Mouse (Mus musculus) gastrocnemius, adult 2 months (tissue): ENCODE data around the gene Psip1. TPM values are rescaled to one million over a fixed set of nuclear protein-coding genes. Genes with fewer than 3 reads are reported as not detected.
"Not testable (repeated sequence)": the region's sequence is repeated elsewhere in the genome, so short reads cannot be mapped to it uniquely, and the experiment has no call there.

Source experiments
- DNase-seq: peaks from one replicate; pipeline ENCODE4 v3.0.0; 2022
- H3K27ac ChIP-seq: fragments of 200-600 bp; 2 replicates; pipeline ENCODE4 v1.8.1; 2022; ENCODE audit warnings: mild to moderate bottlenecking
- H3K4me3 ChIP-seq: fragments of 200-600 bp; 2 replicates; pipeline ENCODE4 v1.8.1; 2022; ENCODE audit warnings: mild to moderate bottlenecking, moderate library complexity
- CTCF ChIP-seq: fragments of 200-600 bp; IDR thresholded peaks from 2 replicates; pipeline ENCODE4 v1.8.1; 2022; ENCODE audit warnings: antibody characterized with exemption, mild to moderate bottlenecking, moderate library complexity
- intact Hi-C: fragments of 180-260 bp; cut with DNase I; formaldehyde crosslinking; loops from one replicate; pipeline ENCODE4 v1.15.1; 2025
- long read RNA-seq, 2 experiments: library from polyadenylated mRNA; stranded (forward); transcript quantifications; one replicate each; pipeline ENCODE4 v2.0.0; 2021
- total RNA-seq, 2 experiments: library from RNA; stranded (reverse); gene quantifications; 2 replicates each; pipeline ENCODE4 v1.2.3; 2021

Gene Psip1
- total RNA-seq = 10 to 100 TPM; 14.8 to 19.4 TPM
- long read RNA-seq, experiment 1, transcript Psip1-201 (16 exons, 3,251 nt) = major isoform, 34 of 46 reads
- long read RNA-seq, experiment 1, partial matches to known transcripts = 5 of 46 reads
- long read RNA-seq, experiment 1, other reads (novel, unspliced or antisense) = 4 of 46 reads
- long read RNA-seq, experiment 2, transcript Psip1-201 (16 exons, 3,251 nt) = major isoform, 8 of 18 reads
- long read RNA-seq, experiment 2, partial matches to known transcripts = 3 of 18 reads
- long read RNA-seq, experiment 2, other reads (novel, unspliced or antisense) = 2 of 18 reads

GRCm38 (mm10) chr4:83486117-83486901, at the start of gene Psip1:
Gene Psip1, minus strand, starts transcription at chr4:83486459.
- TF ChIP-seq CTCF = peak; percentile 35
- intact Hi-C loops = loop anchor here (2.0 kb wide), 1 partner anchor 38 kb away; the partner anchor contains the start of gene Ccdc171
- Histone ChIP-seq H3K27ac (peak within 1 kb of the TSS; percentile 99), H3K4me3 (peak within 1 kb of the TSS; percentile 95)
- peak; percentile 91 for DNase-seq

GRCm38 (mm10) chr4:83534024-83534423, 47.8 kb upstream of the Psip1 start:
- no peak overlapping the region for H3K27ac ChIP-seq
- DNase-seq = no peak
- TF ChIP-seq CTCF = no peak
- H3K4me3 ChIP-seq = no peak overlapping the region
- intact Hi-C loops = no loop called here

- Histone ChIP-seq H3K27ac (no peak overlapping the region), H3K4me3 (no peak overlapping the region)
- peak; percentile 30; the same call in 1 of the 2 replicates for TF ChIP-seq CTCF
- intact Hi-C loops = no loop called here
- no peak for DNase-seq
Observed at GRCm38 (mm10) chr4:83533168-83533911, 47.1 kb upstream of the Psip1 start.

- TF ChIP-seq CTCF = peak; percentile 5; the same call in 1 of the 2 replicates
- intact Hi-C loops, H3K27ac ChIP-seq, DNase-seq, H3K4me3 ChIP-seq: not testable (repeated sequence)
Observed at GRCm38 (mm10) chr4:83530060-83530459, 43.8 kb upstream of the Psip1 start.

GRCm38 (mm10) chr4:83527921-83528320, 41.7 kb upstream of the Psip1 start:
- Histone ChIP-seq H3K4me3 (no peak overlapping the region), H3K27ac (no peak overlapping the region)
- intact Hi-C loops = loop anchor here (5.0 to 10.0 kb wide), 3 partner anchors 47 to 226 kb away; partner anchors contain the start of gene Snapc3
- peak; percentile 58 for TF ChIP-seq CTCF
- no peak for DNase-seq

- no peak for TF ChIP-seq CTCF
- no peak for DNase-seq
- Histone ChIP-seq H3K4me3 (no peak overlapping the region), H3K27ac (no peak overlapping the region)
- intact Hi-C loops = loop anchor here (5.0 to 10.0 kb wide), 3 partner anchors 48 to 225 kb away; partner anchors contain the start of gene Snapc3
Observed at GRCm38 (mm10) chr4:83526988-83527334, 40.7 kb upstream of the Psip1 start.

GRCm38 (mm10) chr4:83526270-83526987, 40.2 kb upstream of the Psip1 start:
- TF ChIP-seq CTCF = no peak
- H3K4me3 ChIP-seq = peak overlapping the region; percentile 76
- DNase-seq = no peak
- H3K27ac ChIP-seq = peak overlapping the region; percentile 97; the same call in 1 of the 2 replicates
- intact Hi-C loops = loop anchor here (5.0 to 10.0 kb wide), 3 partner anchors 48 to 224 kb away; partner anchors contain the start of gene Snapc3

GRCm38 (mm10) chr4:83525690-83526055, 39.4 kb upstream of the Psip1 start:
- peak; percentile 63 for DNase-seq
- no peak for TF ChIP-seq CTCF
- H3K27ac ChIP-seq = peak overlapping the region; percentile 97
- intact Hi-C loops = loop anchor here (2.0 to 10.0 kb wide), 4 partner anchors 39 to 223 kb away; partner anchors contain the start of genes Psip1 and Snapc3
- H3K4me3 ChIP-seq = peak overlapping the region; percentile 76

- intact Hi-C loops = loop anchor here (2.0 to 10.0 kb wide), 4 partner anchors 38 to 223 kb away; partner anchors contain the start of genes Psip1 and Snapc3
- TF ChIP-seq CTCF = no peak
- peak; percentile 98 for DNase-seq
- Histone ChIP-seq H3K4me3 (peak within 1 kb of the TSS; percentile 76), H3K27ac (peak within 1 kb of the TSS; percentile 97)
Observed at GRCm38 (mm10) chr4:83524843-83525689, 38.8 kb upstream of the Psip1 start, which contains the start of gene Ccdc171. Gene Ccdc171, plus strand, starts transcription at chr4:83525545.

GRCm38 (mm10) chr4:83524456-83524842, 38.2 kb upstream of the Psip1 start:
- peak overlapping the region; percentile 97 for H3K27ac ChIP-seq
- H3K4me3 ChIP-seq = peak overlapping the region; percentile 76
- TF ChIP-seq CTCF = no peak
- DNase-seq = no peak
- intact Hi-C loops = loop anchor here (2.0 to 10.0 kb wide), 2 partner anchors 38 to 50 kb away; partner anchors contain the start of gene Psip1

- intact Hi-C loops = loop anchor here (10.0 kb wide), 1 partner anchor 53 kb away; no protein-coding TSS in a partner anchor
- no peak overlapping the region for H3K27ac ChIP-seq
- no peak for TF ChIP-seq CTCF
- H3K4me3 ChIP-seq = no peak overlapping the region
- DNase-seq = no peak
Observed at GRCm38 (mm10) chr4:83522066-83522465, 35.8 kb upstream of the Psip1 start.
